Mouse (Mus musculus): Measurements from ENCODE around the gene Kmt2a.
A peak's percentile ranks its signal among the peaks of the same experiment; 100 is the strongest.

Gene Kmt2a

GRCm38 (mm10) chr9:44881221-44881871 is at the start of gene Kmt2a:
Kmt2a (minus strand) TSS chr9:44881296.
- peak; percentile 98 for DNase-seq (ENCODE audit: low spot score)

- no peak for DNase-seq (ENCODE audit: low spot score)
These were observed 40.4 kb upstream of the Kmt2a start for GRCm38 (mm10) chr9:44921543-44921942.

- DNase-seq (ENCODE audit: low spot score) = peak; percentile 59
These were observed 40.0 kb upstream of the Kmt2a start for GRCm38 (mm10) chr9:44921123-44921468.

- peak; percentile 85 for DNase-seq (ENCODE audit: low spot score)
These were observed 39.5 kb upstream of the Kmt2a start, which contains the start of gene Atp5l for GRCm38 (mm10) chr9:44920374-44921122. Atp5l (minus strand) TSS chr9:44920742.

GRCm38 (mm10) chr9:44919606-44920005 is 38.5 kb upstream of the Kmt2a start:
- DNase-seq (ENCODE audit: low spot score) = no peak

GRCm38 (mm10) chr9:44916196-44916595 is 35.1 kb upstream of the Kmt2a start:
- DNase-seq (ENCODE audit: low spot score) = peak; percentile 45

GRCm38 (mm10) chr9:44914706-44915105 is 33.6 kb upstream of the Kmt2a start:
- DNase-seq (ENCODE audit: low spot score) = no peak

GRCm38 (mm10) chr9:44911365-44911764 is 30.3 kb upstream of the Kmt2a start:
- DNase-seq (ENCODE audit: low spot score) = no peak

- DNase-seq (ENCODE audit: low spot score) = peak; percentile 53
These were observed 24.5 kb upstream of the Kmt2a start for GRCm38 (mm10) chr9:44905620-44906019.

GRCm38 (mm10) chr9:44904964-44905363 is 23.9 kb upstream of the Kmt2a start:
- DNase-seq (ENCODE audit: low spot score) = peak; percentile 82

GRCm38 (mm10) chr9:44903856-44904255 is 22.8 kb upstream of the Kmt2a start:
- DNase-seq (ENCODE audit: low spot score) = no peak

GRCm38 (mm10) chr9:44900402-44900801 is 19.3 kb upstream of the Kmt2a start:
- DNase-seq (ENCODE audit: low spot score) = no peak

GRCm38 (mm10) chr9:44899716-44900115 is 18.6 kb upstream of the Kmt2a start:
- DNase-seq (ENCODE audit: low spot score) = no peak

GRCm38 (mm10) chr9:44897024-44897423 is 15.9 kb upstream of the Kmt2a start:
- DNase-seq (ENCODE audit: low spot score) = no peak

- DNase-seq (ENCODE audit: low spot score) = no peak
These were observed 11.6 kb upstream of the Kmt2a start for GRCm38 (mm10) chr9:44892664-44893063.

- no peak for DNase-seq (ENCODE audit: low spot score)
These were observed 10.1 kb upstream of the Kmt2a start for GRCm38 (mm10) chr9:44891210-44891609.

- no peak for DNase-seq (ENCODE audit: low spot score)
These were observed 9.0 kb upstream of the Kmt2a start for GRCm38 (mm10) chr9:44890122-44890521.

- no peak for DNase-seq (ENCODE audit: low spot score)
These were observed 7.1 kb upstream of the Kmt2a start for GRCm38 (mm10) chr9:44888114-44888624.

- no peak for DNase-seq (ENCODE audit: low spot score)
These were observed 2.0 kb upstream of the Kmt2a start for GRCm38 (mm10) chr9:44882981-44883569.

- DNase-seq (ENCODE audit: low spot score) = peak; percentile 44
These were observed 1.4 kb upstream of the Kmt2a start for GRCm38 (mm10) chr9:44882436-44882980.

GRCm38 (mm10) chr9:44881941-44882435 is 892 bp upstream of the Kmt2a start:
- peak; percentile 71 for DNase-seq (ENCODE audit: low spot score)

GRCm38 (mm10) chr9:44880309-44881081 is 601 bp downstream of the Kmt2a start:
- peak; percentile 8 for DNase-seq (ENCODE audit: low spot score)

All from urinary bladder, postnatal 14 days (tissue).